Mouse (Mus musculus) layer of hippocampus, adult 2 months (tissue): ENCODE results near the gene Odf4. TPM values are rescaled to one million over a fixed set of nuclear protein-coding genes. Genes with fewer than 3 reads are reported as not detected.
A peak's percentile ranks its signal among the peaks of the same experiment; 100 is the strongest.

Experiments used
- DNase-seq, 2 experiments: peaks; one replicate each; pipeline ENCODE4 v3.0.0; 2022; ENCODE audit warnings: low spot score in 2 of 2
- H3K27ac ChIP-seq: fragments of 200-600 bp; 2 replicates; pipeline ENCODE4 v1.8.1; 2022
- H3K4me3 ChIP-seq: fragments of 200-600 bp; 2 replicates; pipeline ENCODE4 v1.8.1; 2022; ENCODE audit warnings: mild to moderate bottlenecking
- CTCF ChIP-seq: fragments of 200-600 bp; conservative IDR thresholded peaks from 2 replicates; pipeline ENCODE4 v1.8.1; 2022; ENCODE audit warnings: antibody characterized with exemption, mild to moderate bottlenecking, moderate library complexity
- total RNA-seq, 2 experiments: library from RNA; stranded (reverse); gene quantifications; 2 replicates each; pipeline ENCODE4 v1.2.3; 2021

Gene Odf4
- total RNA-seq, 2 experiments from 2014 or later: not detected

DNA sequence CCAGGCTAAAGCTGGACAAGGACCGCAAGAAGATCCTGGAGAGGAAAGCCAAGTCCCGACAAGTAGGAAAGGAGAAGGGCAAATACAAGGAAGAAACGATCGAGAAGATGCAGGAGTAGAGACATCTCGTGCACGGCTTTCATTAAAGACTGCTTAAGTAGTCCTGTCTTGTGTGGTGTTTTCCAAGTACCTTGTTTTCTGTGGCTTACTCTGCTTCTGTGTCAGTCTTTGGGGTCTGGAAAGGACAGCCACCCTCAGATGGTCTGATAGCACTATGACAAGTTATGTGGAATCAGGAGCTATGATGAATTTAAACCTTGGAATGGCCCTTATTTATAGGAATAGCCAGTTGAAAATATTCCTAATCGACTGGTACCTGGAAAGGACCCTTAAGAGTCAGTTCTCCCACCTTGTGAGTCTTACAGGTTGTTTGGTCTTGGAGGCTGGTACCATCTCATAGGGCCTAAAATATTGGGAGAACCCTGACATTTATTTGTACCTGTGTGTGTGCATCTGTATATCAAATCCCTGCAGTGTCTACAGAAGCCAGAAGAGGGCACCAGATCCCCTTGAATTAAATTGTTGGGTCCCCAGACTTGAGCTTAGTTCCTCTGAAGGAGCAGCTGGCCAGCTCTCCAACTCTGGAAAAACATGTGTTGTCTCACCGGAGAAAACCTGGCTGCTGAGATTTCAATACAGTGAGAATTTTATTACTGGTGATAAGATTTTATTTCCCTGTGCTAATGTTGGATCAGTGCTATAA lies 22.3 kb downstream of the Odf4 start:
- no peak overlapping the region for H3K4me3 ChIP-seq
- peak; percentile 93 for TF ChIP-seq CTCF
- DNase-seq: peak; percentile 68 to 78
- no peak overlapping the region for H3K27ac ChIP-seq

DNA sequence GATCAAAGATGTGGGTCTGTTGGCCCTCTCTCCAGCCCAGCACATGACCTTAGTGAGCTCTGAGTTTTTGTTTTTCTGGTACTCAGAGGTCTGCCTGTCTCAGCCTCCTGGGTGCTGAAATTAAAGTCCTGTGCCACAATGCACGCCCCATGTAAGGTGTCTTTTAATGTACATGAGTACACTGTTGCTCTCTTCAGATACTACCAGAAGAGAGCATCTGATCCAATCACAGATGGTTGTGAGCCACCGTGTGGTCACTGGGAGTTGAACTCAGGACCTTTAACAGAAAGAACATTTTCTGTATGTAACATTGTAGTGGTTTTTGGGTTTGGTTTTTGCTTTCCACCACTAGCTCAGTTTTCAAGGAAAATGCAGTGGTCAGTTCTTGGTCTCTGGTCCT lies 23.1 kb downstream of the Odf4 start:
- DNase-seq: no peak

DNA sequence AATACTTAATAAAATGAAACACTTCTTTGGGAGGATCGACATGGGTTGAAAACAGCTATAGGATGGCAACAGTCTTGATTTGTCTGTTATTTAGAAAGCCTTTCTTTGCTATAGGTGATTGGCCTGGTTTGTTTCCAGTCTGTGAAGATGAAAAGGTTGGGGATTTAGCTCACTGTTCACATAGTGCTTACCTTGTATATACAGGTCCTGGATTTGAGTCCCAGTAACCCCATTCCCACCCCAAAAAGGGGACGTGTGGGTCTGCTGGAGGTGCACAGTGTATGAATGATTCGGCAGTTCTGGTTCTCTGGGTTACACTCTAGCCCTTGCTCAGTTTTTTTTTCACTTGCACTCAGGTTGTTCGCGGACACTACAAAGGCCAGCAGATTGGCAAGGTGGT lies 24.1 kb downstream of the Odf4 start:
- no peak overlapping the region for H3K27ac ChIP-seq
- DNase-seq: no peak
- no peak for TF ChIP-seq CTCF
- H3K4me3 ChIP-seq: peak overlapping the region; percentile 79

More for the DNA sequence above, 23.1 kb downstream of the Odf4 start:
- no peak for TF ChIP-seq CTCF
- Histone ChIP-seq H3K4me3 (no peak overlapping the region), H3K27ac (no peak overlapping the region)

DNA sequence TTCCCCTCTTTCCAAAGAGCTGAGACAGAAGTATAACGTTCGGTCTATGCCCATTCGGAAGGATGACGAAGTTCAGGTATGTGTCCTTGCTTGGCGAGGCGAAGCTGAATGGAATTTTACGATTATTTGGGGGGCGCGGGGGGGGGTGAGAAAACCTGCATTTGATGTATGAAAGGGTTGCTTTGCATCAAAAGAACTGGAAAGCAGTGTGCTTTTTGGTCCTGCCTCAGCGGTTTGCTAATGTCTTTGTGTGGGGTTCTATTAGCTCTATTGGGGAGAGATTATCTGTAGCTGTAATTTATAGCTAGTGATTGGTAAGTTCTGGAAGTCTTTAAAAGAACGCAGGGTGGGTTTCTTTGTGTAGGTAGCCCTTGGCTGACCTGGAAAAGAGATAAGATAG lies 24.5 kb downstream of the Odf4 start:
- H3K27ac ChIP-seq: peak overlapping the region; percentile 97; the same call in 1 of the 2 replicates
- no peak for TF ChIP-seq CTCF

DNA sequence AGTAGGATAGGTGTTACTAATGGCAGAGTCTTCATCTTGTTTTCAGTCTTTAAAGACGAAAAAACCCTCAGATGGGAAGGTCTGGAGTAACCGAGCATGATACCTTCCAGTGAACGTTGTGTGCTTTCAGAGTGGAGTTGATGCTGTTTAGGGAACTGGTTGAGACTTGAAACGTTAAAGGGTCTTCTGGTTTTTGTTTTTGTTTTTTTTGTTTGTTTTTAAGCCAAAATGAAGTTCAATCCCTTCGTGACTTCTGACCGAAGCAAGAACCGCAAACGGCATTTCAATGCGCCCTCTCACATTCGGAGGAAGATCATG lies 24.9 kb downstream of the Odf4 start:
- no peak for DNase-seq
- Histone ChIP-seq H3K4me3 (peak overlapping the region; percentile 79), H3K27ac (peak overlapping the region; percentile 97)
- no peak for TF ChIP-seq CTCF

More for the DNA sequence above, 24.5 kb downstream of the Odf4 start:
- H3K4me3 ChIP-seq: peak overlapping the region; percentile 79
- DNase-seq: no peak

DNA sequence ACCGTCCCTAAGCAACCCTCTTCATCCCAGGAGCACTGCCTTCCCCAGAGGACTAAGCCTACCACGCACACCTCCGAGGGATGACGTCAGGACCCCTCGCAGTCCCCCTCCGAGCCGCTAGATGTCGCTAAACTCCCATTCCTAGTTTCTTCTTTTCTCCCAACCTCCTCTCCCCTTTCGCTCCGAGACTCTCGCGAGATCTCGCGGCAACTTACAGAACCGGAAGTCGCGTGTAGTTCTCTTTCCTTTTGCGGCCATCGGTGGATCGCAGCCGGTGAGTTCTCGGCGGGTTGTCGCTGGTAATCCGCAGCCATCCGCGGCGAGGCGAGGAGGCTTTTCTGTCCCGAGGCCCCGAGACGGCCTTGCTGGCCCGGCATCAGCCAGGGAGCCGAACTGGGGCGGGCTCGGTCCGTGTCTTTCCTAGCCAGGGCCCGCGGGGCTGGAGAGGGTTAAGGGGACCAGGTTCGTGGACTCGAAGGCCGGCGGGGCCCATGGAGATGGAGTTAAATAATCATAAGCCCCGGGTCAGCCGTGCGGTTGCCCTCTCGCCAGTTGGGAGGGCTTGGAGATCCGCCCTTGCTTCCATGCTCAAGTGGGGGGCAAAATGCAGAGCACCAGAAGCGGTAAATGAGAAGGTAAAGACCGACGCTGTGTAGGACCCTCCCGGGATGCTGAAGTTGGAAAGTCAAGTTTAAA lies 25.4 kb downstream of the Odf4 start, which contains the start of gene Rpl26:
Rpl26 (plus strand) TSS at position 233 of the 696 bp plus-strand sequence.
- Histone ChIP-seq H3K4me3 (peak within 1 kb of the TSS; percentile 79), H3K27ac (peak within 1 kb of the TSS; percentile 97)
- peak; percentile 100; the same call in 1 of the 2 replicates for TF ChIP-seq CTCF
- DNase-seq: peak; percentile 97 to 99

DNA sequence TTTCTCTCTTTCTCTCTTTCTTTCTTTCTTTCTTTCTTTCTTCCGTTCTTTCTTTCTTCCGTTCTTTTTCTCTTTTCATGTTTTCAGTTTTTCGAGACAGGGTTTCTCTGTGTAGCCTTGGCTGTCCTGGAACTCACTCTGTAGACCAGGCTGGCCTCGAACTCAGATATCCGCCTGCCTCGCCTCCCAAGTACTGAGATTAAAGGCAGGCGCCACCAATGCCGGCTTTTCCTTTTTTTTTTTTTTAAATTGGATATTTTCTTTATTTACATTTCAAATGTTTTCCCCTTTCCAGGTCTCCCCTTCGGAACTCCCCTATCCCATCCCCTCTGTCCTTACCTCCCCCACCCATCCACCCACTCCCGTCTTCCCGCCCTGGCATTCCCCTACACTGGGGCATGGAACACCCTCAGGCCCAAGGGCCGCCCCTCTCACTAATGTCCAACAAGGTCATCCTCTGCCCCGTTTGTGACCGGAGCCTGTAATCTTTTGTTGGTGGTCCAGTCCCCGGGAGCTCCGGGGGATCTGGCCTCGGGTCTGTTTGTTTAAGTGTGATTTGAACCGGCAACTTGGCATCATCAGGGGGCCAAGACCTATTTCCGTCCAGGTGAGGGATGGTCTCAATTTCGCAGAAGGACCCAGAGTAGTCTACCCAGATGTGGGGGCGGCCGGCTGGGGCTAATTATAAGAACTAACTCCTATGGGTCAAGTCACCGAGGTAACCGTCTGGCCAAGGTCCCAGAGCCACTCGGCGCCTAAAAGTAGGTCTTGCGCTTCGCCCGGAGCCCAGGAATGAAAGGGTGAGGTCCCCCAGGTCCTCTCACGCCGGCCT lies 26.1 kb downstream of the Odf4 start:
- peak overlapping the region; percentile 79 for H3K4me3 ChIP-seq
- TF ChIP-seq CTCF: no peak
- peak overlapping the region; percentile 97 for H3K27ac ChIP-seq
- peak in 1 of 2 experiments; percentile 6 for DNase-seq

DNA sequence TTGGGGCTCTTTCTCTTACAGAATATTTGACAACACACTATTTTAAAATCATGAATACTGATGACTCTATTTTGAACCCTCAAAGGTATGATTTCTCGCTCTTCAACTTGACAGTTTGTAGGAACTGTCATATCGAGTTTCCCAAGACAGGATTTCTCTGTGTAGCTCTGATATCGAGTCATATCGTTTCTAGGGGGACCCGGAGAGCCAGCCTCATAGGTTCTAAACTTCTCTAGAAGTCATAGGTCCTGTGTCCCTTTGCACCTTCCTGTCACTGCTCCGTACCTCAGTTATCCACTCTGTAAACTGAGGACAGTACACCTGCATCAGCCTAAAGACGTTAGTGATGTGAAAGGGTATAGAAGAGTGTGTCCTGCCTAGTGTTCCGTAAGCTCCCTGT lies 27.1 kb downstream of the Odf4 start:
- DNase-seq: no peak
- no peak overlapping the region for H3K4me3 ChIP-seq
- H3K27ac ChIP-seq: no peak overlapping the region
- no peak for TF ChIP-seq CTCF

DNA sequence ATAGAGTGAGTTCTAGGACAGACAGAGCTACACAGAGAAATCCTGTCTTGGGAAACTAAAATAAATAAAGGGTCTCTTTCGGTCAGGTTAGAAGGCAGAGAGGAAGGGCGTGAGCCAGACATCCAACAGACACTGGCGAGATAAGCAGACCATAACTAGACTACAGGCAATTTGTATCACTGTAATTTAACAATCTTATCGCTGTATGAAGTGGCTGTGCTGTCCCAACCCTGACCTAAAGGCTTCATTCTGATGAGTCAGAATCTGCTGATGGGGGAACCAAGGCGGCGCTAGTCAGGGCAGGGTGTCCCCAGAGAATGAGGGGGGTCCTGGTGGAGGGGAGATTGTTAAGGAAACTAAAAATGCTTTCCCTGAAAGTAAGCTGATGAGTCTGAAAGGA lies 28.1 kb downstream of the Odf4 start:
- DNase-seq: no peak
- H3K27ac ChIP-seq: no peak overlapping the region
- no peak overlapping the region for H3K4me3 ChIP-seq
- TF ChIP-seq CTCF: no peak

DNA sequence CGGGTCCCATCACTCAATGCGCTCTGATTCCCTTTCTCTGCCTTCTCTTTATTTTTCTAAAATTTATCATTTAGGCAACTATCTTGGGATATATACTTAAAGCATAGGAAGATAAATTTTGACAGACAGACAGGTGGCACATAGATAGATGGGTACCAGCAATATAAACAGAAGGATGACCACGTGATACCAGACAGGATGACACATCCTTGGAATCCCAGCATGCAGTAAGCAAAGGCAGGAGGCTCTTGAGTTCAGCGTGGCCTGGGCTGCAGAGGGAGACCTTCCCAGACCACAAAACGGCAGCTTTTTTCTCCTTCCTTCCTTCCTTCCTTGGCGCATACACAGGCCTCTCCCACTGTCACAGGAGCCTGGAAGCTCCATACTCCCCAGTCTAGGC lies 29.0 kb downstream of the Odf4 start:
- TF ChIP-seq CTCF: no peak
- no peak overlapping the region for H3K27ac ChIP-seq
- DNase-seq: no peak
- H3K4me3 ChIP-seq: no peak overlapping the region

DNA sequence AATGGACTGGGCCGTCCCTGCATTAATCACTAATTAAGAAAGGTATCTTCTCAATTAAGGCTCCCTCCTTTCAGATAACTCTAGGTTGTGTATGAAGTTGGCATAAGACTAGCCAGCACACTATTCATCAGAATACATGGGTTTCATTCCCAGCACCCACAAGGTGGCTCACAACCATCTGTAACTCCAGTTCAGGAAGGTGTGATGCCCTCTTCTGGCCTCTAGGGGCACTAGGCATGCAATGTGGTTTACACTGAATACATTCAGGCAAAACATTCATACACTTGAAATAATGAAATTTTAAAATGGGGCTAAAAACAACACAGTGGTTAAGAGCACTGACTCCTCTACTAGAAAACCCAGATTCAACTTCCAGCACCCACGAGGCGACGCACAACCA lies 29.8 kb downstream of the Odf4 start:
- TF ChIP-seq CTCF: peak; percentile 85
- no peak for DNase-seq
- H3K27ac ChIP-seq: no peak overlapping the region
- H3K4me3 ChIP-seq: no peak overlapping the region

DNA sequence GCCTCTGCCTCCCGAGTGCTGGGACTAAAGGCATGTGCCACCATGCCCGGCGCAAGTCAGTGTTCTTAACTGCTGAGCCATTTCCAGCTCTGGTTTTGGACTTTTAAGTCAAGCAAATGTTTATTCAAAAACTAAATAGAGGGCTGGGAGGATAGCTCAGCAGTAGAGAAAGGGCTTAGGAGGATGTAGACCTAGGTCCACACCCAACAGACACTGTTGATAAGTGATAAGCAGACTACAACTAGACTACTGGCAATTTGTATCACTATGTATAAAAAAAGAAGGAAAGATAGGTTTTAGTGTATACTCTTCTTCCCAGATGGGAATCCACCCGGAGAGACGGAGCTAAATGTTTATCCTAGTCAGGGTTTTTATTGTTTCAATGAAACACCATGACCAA lies 30.6 kb downstream of the Odf4 start:
- TF ChIP-seq CTCF: no peak
- no peak for DNase-seq
- H3K4me3 ChIP-seq: no peak overlapping the region
- no peak overlapping the region for H3K27ac ChIP-seq

DNA sequence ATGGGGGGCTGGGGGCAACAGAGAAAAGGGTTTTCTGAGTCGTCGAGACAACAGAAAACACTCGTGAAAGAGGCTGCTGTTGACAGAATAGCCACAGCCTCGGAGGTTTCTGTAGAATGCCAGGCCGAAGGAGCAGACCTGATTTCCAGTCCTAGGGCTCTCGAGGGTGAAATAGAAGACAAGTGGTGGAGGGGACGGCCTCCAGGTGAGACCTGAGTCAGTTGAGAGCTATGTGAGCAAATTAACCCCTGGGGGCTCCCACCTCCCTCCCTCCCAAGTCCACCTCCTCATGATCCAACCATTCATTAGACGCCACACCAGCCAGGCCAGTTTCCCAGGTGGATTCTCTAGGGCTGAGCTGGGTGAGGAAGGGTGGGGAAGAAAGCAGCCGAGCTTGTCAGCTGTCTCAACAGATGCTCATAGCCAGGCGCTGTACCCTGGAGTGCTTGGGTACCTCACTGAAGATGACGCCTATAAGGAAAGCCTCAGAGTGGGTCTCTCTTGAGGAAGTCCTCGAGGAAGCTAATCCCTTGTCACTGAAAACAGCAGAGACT lies 32.9 kb downstream of the Odf4 start:
- no peak overlapping the region for H3K27ac ChIP-seq
- no peak overlapping the region for H3K4me3 ChIP-seq
- no peak for DNase-seq
- no peak for TF ChIP-seq CTCF
